Mouse (Mus musculus) gastrocnemius, postnatal 25 days (tissue): ENCODE results near the gene Rpl13a. TPM values are rescaled to one million over a fixed set of nuclear protein-coding genes. Genes with fewer than 3 reads are reported as not detected.
A peak's percentile ranks its signal among the peaks of the same experiment; 100 is the strongest.
"Not testable (repeated sequence)": the region's sequence is repeated elsewhere in the genome, so short reads cannot be mapped to it uniquely, and the experiment has no call there.

Experiments
- DNase-seq: peaks from one replicate; pipeline ENCODE4 v3.0.0; 2022
- long read RNA-seq, 2 experiments: library from polyadenylated mRNA; stranded (forward); transcript quantifications; one replicate each; pipeline ENCODE4 v2.0.0; 2021
- total RNA-seq, 2 experiments: library from RNA; stranded (reverse); gene quantifications; 1 replicate in 1 of 2; 2 replicates in 1 of 2; pipeline ENCODE4 v1.2.3; 2021

Gene Rpl13a
- 100 to 1,000 TPM; 520 to 561 TPM for total RNA-seq
- long read RNA-seq, experiment 1, transcript Rpl13a-203 (8 exons, 734 nt), result minor isoform, 6 of 397 reads
- long read RNA-seq, experiment 1, transcript Rpl13a-201 (8 exons, 1,047 nt), result major isoform, 374 of 397 reads
- long read RNA-seq, experiment 1, partial matches to known transcripts, result 6 of 397 reads
- long read RNA-seq, experiment 1, other reads (novel, unspliced or antisense), result 7 of 397 reads
- long read RNA-seq, experiment 2, transcript Rpl13a-201 (8 exons, 1,047 nt), result major isoform, 263 of 273 reads
- long read RNA-seq, experiment 2, partial matches to known transcripts, result 0 of 273 reads
- long read RNA-seq, experiment 2, other reads (novel, unspliced or antisense), result 4 of 273 reads

DNA sequence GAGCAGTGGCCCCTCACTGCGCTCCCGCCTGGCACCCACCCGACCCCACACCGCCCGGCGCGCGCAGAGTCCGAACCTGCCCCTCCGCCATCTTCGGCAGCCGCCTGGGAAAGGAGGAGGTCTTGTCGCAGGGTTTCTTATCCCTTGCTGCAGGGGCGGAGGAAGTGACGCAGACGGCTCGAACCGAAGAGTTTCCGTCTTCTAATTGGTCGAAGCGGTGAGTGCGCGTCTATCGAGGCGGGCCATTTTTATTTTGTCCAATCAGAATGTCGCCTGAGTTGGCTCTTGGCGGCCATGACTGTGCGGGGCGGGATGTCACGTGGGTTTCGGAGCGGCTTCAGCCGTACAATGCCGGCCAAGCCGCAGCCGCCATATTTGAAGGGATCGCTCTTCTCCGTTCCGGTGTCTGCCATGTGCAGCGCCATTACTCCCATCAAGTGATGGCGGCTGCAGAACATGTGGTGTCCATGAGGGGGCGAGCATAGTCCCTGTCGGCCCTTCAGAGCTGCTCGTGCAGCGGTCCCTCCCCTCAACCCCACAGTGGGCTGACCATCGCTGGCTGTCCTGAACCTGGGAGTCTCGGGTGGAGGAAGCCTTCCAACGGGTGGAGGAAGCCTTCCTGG, at the start of gene Rpl13a:
TSS of gene Rpl13a (minus strand) at position 138 of the 623 bp plus-strand sequence.
- DNase-seq, result peak; percentile 99

DNA sequence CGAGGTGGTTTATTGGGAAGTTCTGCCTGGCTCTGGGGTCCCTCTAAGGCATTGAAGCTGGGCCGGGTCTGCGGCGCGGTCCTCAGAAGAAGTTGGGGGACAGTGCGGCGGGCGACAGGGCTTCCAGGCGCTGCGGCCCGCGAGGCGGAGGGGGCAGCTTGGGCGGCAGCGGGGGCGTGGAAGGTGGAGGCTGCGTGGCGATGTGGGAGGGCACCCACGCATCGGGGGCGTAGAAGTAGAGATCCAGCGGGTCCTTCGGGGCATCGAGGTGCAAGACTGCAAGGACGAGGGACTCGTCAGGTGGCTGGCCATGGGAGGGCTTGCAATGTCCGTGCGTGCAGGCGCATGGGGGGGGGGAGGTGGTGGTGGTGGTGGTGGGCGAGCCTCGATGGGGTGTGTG, 47.8 kb upstream of the Rpl13a start:
- no peak for DNase-seq

DNA sequence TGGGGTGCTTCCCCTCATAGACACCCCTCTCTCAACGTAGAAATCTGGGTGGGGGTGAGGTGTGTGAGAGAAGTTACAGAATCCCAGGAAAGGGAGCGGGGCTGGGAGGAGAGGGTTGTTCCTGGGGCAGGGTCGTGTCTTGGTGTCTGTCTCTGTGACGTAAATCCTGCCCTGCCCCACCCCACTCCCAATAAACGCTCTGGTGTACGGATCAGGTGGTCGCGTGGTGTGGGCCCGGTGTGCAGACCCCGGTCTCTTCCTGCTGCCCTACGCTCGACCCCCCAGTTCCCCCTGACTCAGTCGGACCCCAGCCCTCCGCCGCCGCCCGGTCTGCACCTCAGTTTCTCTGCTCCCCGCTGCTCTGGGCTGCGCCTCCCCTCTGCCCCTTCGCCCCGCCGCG, 47.4 kb upstream of the Rpl13a start:
- DNase-seq, result no peak

DNA sequence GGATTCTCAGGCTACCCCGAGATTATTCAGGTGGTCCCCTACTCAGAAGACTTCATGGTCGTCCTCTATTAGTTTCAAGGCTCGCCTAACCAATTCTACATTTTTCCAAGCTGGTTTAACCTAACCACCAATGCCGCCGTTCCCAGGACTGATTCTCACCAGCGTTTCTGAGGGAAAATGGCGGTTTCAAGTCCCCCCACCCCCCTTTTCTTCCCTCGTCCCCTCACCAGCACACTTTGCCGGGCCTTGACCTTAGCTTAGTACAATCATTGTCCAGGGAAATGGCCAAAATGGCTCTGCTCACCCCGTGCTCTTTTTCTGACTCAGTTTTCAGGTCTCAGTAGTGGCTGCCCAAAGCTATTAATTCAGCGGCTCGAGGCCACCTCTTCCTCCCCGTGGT, 46.8 kb upstream of the Rpl13a start:
- DNase-seq, result no peak

DNA sequence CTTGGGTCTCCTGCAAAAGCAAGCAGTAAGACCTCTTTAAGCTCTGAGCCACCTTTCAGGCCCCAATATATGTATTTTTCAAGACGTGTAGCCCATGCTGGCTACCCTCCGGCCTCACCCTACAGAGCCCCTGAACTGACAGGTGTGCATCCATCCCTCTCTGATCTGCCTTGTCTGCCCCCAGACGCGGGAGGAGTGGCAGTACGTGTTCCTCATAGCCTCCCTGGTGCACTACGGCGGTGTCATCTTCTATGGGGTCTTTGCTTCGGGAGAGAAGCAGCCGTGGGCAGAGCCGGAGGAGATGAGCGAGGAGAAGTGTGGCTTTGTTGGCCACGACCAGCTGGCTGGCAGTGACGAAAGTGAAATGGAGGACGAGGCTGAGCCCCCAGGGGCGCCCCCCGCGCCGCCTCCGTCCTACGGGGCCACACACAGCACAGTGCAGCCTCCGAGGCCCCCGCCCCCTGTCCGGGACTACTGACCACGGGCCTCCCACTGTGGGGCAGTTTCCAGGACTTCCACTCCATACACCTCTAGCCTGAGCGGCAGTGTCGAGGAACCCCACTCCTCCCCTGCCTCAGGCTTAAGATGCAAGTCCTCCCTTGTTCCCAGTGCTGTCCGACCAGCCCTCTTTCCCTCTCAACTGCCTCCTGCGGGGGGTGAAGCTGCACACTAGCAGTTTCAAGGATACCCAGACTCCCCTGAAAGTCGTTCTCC, 46.2 kb upstream of the Rpl13a start:
- no peak for DNase-seq

DNA sequence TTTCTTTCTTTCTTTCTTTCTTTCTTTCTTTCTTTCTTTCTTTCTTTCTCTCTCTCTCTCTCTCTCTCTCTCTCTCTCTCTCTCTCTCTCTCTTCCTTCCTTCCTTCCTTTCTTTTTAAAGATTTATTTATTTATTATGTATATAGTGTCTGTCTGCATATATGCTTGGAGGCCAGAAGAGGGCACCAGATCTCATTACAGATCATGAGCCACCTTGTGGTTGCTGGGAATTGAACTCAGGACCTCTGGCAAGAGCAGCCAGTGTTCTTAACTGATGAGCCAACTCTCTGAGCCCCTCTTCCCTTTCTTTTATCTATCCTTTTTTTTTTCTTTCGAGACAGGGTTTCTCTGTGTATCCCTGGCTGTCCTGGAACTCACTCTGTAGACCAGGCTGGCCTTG, 45.2 kb upstream of the Rpl13a start:
- not testable (repeated sequence) for DNase-seq

DNA sequence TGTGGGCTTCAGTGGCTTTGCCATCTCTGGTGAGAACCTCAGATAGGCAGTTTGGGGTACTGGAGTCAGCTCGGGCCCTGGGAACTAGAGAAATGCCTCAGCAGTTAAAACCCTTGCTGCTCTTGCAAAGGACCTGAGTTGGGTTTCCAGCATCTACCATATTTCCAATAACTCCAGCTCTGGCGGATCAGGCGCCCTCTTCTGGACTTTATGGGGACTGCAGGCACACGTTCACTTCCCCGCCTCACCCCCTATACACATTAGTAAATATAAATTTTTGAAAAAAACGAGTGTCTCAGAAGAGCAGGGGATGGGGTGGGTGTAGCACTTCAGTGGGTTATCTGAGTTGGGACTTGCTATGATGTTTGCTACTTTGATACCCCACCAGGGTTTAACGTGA, 44.4 kb upstream of the Rpl13a start:
- DNase-seq, result no peak

DNA sequence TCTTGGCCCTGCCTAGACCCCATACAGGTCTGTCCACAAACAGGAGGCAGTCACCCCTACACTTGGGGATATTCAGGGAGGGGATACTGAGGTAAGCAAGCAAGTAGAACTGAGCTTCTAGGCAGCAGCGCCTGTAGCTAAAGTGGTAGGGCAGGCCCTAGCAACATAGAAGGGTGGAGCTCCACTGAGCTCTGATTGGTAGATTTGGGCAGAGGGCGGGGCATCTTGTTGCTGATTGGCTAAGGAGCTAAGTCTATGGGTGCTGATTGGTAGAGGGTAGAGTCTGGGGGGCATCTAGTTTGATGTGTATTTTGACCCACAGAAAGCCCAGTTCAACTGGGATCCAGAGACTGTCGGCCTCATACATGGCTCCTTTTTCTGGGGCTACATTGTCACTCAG, 40.9 kb upstream of the Rpl13a start:
- no peak for DNase-seq

DNA sequence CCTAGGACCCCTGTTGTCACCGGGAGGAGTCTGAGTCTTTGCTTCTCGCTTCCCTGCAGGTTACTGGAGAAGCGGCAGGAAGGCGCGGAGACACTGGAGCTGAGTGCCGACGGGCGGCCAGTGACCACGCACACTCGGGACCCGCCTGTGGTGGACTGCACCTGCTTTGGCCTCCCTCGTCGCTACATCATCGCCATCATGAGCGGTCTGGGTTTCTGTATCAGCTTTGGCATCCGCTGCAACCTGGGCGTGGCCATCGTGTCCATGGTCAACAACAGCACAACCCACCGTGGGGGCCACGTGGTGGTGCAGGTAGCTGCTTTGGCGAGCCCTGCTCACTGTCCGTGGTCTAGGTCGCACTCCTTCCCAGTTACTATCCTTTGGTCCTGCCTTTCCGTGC, 40.1 kb upstream of the Rpl13a start:
- DNase-seq, result no peak

DNA sequence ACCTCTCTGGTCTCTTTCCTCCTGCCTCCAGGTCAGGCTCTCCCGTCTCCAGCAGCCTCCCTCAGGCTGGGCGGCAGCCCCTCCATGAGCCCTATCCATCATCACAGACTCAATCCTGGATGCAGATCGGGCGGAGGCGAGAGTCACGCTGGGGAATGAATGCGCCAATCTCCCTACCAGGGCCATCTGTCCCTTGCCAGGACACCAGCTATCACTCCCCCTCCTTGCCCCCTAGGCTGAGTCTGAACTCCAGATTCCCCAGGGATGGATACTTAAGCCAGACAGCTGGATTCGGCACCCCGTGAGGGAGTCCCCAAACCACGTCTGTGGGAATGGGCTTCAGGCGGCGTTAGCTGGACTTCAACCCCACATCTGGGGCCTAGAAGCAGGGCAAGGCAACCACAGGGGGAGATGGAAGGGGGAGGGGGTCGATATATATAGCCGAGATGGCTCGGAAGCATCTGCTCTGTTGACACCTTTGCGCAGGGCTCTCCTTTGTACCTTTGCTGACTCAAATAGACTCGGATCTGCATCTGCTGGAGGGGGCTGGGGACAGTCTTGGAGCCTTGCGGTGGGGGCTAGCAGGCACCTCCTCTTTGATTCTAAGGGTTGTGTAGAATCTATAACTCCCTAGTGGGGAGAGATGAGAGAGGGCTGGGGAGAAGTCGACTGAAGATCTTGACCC, 39.3 kb upstream of the Rpl13a start:
- DNase-seq, result no peak

DNA sequence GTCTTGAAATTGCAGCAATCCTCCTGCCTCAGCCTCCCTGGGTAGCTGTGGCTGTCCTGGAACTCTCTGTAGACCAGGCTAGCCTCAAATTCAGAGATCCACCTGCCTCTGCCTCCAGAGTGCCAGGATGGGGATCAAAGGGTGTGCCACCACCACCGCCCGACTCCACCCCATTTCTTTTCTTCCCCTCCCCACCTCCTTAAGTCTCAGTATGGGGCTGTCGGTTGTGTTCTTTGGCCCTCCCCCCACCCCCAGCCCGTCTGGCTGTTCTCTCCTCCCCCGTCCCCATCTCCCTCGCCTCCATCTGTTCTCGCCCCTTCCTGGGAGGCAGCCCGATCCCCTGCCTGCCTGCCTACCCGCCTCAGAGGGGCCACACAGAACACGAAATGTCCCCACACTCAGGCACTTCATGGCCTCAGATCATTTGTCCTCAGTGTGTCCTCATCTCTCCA, 38.4 kb upstream of the Rpl13a start:
- no peak for DNase-seq

DNA sequence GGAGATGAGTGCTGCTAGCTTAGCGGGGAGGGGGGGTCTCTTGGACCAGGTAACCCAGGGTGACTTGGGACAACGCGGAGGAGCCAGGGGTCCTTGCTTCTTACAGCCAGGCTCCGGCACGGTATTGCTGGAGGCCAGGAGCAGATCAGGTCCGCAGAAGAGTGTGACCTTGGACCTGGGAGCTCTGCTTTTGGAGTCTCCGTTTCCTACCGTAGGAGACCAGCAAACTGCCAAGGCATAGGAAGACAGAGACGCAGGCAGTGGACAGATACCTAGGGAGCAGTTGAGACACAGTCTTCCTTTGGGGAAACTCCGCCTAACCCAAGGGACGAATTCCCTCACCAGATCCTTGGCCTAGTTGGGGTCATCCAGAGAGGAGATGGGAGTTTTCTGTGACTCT, 37.1 kb upstream of the Rpl13a start:
- no peak for DNase-seq

DNA sequence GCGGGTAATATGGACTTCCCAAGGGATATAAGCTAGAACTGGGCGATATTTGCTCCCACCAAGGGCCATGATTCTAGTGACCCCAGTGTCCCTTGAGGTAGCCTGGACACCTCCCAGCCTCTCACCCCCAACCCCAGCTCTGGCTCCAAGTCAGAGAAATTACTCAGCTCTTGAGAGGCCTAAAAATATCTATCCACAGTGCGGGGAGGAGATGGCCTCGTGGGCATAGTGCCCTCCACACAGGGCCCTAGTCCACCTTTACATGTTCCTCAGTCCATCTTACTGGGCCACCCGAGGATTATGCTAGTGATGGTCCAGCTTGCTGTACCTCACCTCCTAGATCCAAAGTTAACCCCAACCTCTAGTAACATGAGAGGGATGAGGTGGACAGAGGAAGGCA, 36.3 kb upstream of the Rpl13a start:
- no peak for DNase-seq

DNA sequence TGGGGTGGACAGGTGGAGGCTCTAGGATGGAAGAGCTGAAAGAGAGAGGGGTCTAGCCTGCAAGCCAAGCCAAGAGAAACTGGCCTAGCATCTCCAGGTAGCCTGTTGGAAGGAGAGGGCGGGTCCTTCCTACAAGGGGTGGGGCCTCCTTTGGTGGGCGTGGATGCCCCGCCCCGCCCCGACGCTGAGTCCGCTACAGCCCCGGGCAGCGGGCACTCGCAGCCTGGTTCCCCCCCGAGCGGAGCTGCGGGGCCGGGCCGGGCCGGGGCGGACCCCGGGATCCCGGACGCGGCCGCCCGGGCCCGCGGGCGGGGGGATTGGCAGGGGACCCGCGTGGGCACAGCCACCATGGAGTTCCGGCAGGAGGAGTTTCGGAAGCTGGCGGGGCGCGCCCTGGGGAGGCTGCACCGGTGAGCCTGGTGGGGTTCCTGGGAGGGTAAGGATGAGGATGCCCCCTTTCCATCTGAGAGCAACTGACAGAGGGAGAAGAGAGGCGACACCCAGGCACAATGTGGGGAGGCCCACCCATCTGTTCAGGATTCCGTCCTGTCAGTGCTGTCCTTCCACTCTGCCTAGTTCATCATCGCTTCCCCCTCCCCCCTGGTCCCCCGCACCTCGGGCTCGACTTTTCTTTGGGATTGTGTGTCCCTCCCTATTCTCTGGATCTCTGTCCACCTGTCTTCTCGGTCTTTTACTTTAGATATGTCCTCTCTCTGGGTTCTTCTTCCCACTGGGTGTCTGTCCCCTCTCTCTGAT, 35.4 kb upstream of the Rpl13a start, which contains the start of gene Slc17a7:
TSS of gene Slc17a7 (plus strand) at position 215 of the 756 bp plus-strand sequence.
- no peak for DNase-seq

DNA sequence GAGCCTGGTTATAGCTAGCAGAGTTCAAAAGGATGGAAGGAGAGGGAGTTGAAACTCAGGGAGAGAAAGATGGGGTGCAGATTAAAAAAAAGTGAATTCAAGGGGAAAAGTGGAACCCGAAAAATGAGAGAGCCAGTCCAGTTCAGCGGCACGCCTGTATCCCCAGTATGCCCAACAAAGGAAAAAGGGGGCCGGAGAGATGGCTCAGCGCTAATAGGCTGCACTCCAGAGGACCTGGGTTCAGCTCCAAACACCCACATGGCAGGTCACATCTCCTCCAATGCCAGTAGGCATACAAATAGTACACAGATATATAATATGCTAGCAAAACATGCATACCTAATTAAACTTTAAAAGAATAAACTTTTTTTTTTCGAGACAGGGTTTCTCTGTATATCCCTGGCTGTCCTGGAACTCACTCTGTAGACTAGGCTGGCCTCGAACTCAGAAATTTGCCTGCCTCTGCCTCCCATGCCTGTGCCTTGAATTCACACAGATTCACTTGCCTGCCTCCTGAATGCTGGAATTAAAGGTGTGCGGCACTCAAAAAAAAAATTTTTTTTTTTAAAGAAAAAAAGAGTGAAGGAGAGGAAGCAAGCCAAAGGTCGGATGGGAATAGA, 34.5 kb upstream of the Rpl13a start:
- no peak for DNase-seq

DNA sequence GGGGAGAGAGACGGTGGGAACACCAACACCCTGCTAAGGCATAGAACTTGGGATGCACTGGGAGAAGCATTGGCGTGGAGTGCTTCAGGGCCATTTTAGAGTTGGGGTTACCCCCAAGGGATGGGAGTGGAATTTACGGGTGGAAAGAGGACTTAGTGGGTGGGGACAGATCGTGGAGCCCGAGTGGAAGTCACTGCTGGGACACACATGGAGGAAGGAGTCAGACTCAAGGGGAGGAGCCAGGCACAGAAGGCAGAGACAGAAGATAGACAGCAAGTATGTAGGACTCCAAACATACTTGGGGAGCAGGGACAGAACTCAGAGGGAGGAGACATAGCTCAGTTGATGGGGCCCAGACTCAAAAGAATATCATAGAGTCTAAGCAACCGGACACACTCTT, 34.0 kb upstream of the Rpl13a start:
- DNase-seq, result no peak

DNA sequence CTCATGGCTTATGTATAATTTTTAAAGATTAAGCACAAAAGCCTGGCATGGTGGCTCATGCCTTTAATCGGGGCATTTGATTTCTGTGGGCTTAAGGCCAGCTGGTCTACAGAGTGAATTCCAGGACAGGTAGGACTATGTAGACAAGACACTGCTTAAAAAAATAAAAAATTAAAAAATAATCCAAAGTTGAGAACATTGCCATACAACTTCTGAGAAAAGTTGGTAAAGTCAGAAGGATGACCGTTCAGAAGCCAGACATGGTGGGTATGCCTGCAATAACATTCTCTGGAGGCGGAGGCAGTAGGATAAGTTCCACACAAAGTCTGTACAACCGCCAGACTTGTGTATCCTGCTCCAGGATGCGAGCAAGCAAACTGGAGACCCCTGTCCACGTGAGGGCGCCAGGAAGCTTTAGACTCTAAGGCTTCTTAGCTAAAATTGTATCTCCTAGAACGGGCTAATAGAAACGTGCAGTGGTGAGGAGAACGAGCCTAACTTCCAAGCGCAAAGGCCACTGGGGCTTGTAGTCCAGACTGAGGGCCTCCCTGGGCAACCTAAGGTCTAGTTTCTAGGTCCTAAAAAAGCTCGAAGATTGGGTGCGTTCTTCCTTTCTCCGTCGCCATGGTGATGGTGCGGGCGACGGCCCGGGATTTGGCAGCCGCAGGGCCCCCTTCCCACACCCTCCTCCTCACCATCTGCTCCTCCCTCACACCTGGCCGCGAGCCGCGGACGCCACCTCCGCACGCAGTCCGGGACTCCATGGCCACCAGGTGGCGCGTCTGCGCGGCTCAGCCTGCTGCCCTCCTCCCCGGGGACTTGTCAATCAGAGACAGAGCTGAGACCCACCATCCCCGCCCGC, 33.3 kb upstream of the Rpl13a start:
- DNase-seq, result peak; percentile 84

DNA sequence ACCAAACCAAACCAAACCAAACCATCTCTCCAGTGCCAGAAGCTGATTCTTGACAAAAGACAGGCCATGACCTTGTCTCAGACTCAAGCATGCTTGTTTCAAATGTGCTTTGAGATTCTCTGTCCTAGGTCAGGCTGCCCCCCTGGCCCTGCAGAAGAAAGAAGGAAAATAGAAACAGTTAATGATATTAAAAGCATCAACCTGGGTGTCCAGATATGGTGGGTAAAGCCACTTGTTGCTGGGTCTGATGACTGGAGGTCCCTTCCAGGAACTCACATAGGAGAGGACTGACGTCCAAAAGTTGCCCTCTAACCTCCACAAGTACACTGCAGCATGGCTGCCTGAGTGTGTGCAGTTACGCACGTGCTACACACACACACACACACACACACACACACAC, 32.3 kb upstream of the Rpl13a start:
- DNase-seq, result no peak

DNA sequence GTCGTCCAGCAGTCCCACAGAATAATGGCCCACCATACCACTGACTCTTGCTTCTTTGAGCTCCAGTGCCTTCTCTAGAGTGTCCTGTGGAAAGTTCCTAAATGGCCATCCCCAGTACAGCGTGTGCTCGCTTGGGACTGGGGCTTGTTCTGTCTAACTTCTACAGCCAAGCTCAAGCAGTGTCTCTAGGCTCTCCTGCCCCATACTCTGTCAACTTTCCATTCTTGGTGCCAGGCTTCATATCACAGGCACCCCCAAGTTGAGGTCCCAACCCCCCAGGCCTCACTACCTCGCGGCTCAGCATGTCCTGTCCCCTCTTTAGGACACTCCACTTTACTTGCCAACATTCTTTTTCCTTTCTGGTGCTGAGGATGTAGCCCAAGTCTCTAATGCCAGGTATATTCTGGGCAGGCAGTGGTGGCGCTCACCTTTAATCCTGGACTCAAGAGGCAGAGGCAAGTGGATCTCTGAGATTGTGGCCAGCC, 31.8 kb upstream of the Rpl13a start:
- no peak for DNase-seq

DNA sequence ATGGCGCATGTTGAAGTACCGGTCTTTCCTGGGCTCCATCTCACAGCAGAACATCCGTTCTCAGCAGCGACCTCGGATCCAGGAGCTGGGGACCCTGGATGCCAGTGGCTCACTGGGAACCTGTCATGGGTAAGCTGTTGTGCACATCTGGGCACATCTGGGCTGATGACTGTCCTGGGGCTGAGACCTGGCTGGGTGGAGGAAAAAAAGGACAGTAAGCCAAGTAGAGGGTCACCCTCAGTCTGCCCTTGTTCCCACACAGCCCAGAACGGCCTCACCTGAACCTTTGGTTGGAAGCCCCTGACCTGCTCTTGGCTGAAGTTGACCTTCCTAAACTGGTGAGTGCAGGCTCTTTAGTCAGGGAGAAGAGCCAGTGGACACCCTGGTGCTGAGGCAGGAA, 30.4 kb upstream of the Rpl13a start:
- DNase-seq, result no peak
